Mouse (Mus musculus): ENCODE data around the gene Nudt12.

DNA sequence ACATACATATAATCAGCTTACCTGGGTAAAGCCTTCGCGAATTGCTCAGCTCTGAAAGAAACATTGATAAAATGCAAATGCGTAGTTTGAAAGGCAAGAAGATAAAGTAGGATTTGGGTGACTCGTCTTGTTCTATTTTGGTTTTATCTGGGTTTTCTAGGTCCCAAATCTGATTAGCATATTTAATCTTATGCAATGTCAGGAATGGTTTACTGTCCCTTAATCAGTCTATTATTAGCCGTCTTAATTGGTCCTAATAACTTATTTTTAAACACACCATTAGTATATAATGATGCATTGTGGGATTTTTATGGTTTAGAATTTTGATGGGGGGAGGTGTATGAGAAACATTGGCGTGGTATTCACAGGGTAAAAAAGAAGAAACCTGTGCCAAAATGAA, 21.9 kb downstream of the Nudt12 start, which contains the start of gene Pdzph1:
- TF ChIP-seq CTCF (IDR thresholded peaks at IDR 0.05; ENCODE audit: extremely low read depth, insufficient read depth, low read length) (no peak), POLR2A (IDR thresholded peaks at IDR 0.05; ENCODE audit: extremely low read depth, insufficient read depth, low read length) (no peak)

All from cortical plate, adult 2 months (tissue).